Mouse (Mus musculus) kidney, postnatal 0 days (tissue): Measurements from ENCODE around the gene Olfr970. TPM values are rescaled to one million over a fixed set of nuclear protein-coding genes. Genes with fewer than 3 reads are reported as not detected.
"Not testable (repeated sequence)": the region's sequence is repeated elsewhere in the genome, so short reads cannot be mapped to it uniquely, and the experiment has no call there.

Source experiments
- ATAC-seq: fragments of 200-750 bp; cut with Nextera tagmentation; replicated peaks from 2 replicates; pipeline ENCODE4 v1.8.0; 2017; ENCODE audit warnings: low read depth, moderate number of reproducible peaks, moderate TSS enrichment, moderate library complexity; ENCODE audit not compliant: low FRiP score
- DNase-seq: peaks from one replicate; pipeline ENCODE4 v3.0.0-alpha.2; 2016; ENCODE audit warnings: low spot score
- H3K27ac ChIP-seq: fragments of 300-500 bp; sonication (generic); 2 replicates; pipeline ENCODE4 v1.5.1; 2014; ENCODE audit warnings: mild to moderate bottlenecking
- H3K27me3 ChIP-seq: fragments of 300-500 bp; sonication (generic); 2 replicates; pipeline ENCODE4 v1.6.1; 2014; ENCODE audit warnings: low read length, mixed read lengths; ENCODE audit not compliant: insufficient read depth
- H3K36me3 ChIP-seq: fragments of 300-500 bp; sonication (generic); 2 replicates; pipeline ENCODE4 v1.6.1; 2014; ENCODE audit warnings: low read length, mixed read lengths; ENCODE audit not compliant: insufficient read depth
- H3K4me1 ChIP-seq: fragments of 300-500 bp; sonication (generic); replicated peaks from 2 replicates; pipeline ENCODE4 v1.6.1; 2014; ENCODE audit warnings: antibody characterized with exemption, low read length, mixed read lengths; ENCODE audit not compliant: insufficient read depth
- H3K4me2 ChIP-seq: fragments of 300-500 bp; sonication (generic); 2 replicates; pipeline ENCODE4 v1.6.1; 2014; ENCODE audit warnings: mild to moderate bottlenecking, low read length, moderate library complexity, mixed read lengths
- H3K4me3 ChIP-seq: fragments of 300-500 bp; sonication (generic); replicated peaks from 2 replicates; pipeline ENCODE4 v1.5.1; 2014; ENCODE audit warnings: low read depth, low read length
- H3K9ac ChIP-seq: fragments of 300-500 bp; sonication (generic); 2 replicates; pipeline ENCODE4 v1.6.1; 2014; ENCODE audit warnings: low read depth, low read length
- H3K9me3 ChIP-seq: fragments of 300-500 bp; sonication (generic); replicated peaks from 2 replicates; pipeline ENCODE4 v1.6.1; 2016; ENCODE audit warnings: low read length, inconsistent platforms, mixed read lengths
- CTCF ChIP-seq: IDR thresholded peaks from 2 replicates; pipeline ENCODE4 v1.5.1; 2016; ENCODE audit warnings: antibody characterized with exemption, low read depth, mild to moderate bottlenecking, moderate library complexity
- WGBS: fragments of 180-500 bp; shearing (Covaris S2); extraction: QIAGEN DNeasy Blood & Tissue Kit; methylation state at CpG from one replicate; pipeline ENCODE4 v1.1.7; 2014; 5-methylcytosine and 5-hydroxymethylcytosine counted together
- polyA plus RNA-seq: library from polyadenylated mRNA; unstranded; fragments of >200 nt; fragmentation: Nextera tagmentation; extraction: Ambion mirVana; gene quantifications from 2 replicates; pipeline ENCODE4 v1.2.1, GENCODE M21; 2015

Olfr970 gene
- polyA plus RNA-seq, result not detected in 2 replicates

- no peak for TF ChIP-seq CTCF
- DNase-seq (no peak), ATAC-seq (no peak)
- Histone ChIP-seq H3K36me3 (no peaks in the 10 kb centered on the region), H3K9ac (no peak within 1 kb of the TSS), H3K4me2 (no peak within 1 kb of the TSS), H3K27ac (no peak within 1 kb of the TSS), H3K9me3 (no peaks in the 10 kb centered on the region), H3K4me3 (no peak within 1 kb of the TSS), H3K4me1 (no peaks in the 10 kb centered on the region), H3K27me3 (no peaks in the 10 kb centered on the region)
- 73% methylated on average over 4 of the region's 4 CpGs for WGBS
Measured at GRCm38 (mm10) chr9:39808560-39808959, at the start of gene Olfr970. Gene Olfr970 (plus strand): TSS chr9:39808860.

DNA sequence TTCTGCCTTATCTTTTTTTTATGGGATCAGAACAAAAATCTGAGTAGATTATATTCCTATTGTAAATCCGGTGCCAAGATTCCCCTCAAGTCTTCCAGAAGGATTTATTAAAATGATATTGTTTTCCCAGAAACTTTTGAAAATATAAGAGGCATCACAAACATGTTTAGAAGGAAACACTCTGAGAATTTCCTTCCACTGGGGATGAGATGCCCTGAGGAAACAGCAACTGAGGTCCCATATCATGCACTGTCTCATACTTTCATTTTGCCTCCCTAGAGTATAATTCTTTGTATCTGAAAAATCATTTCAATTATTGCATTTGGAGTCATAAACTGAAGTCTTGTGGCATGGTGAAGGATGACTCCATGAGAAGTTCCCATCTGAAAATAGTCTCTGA is 25.5 kb upstream of the Olfr970 start, which contains the start of gene Olfr968:
Gene Olfr968 (minus strand): TSS at position 101 of the 400 bp plus-strand sequence.
- DNase-seq, result no peak
- Histone ChIP-seq H3K27ac (no peak within 1 kb of the TSS), H3K4me2 (no peak within 1 kb of the TSS), H3K4me3 (no peak within 1 kb of the TSS), H3K9ac (no peak within 1 kb of the TSS), H3K27me3 (no peaks in the 10 kb centered on the region), H3K4me1 (no peaks in the 10 kb centered on the region), H3K9me3 (no peaks in the 10 kb centered on the region), H3K36me3 (no peaks in the 10 kb centered on the region)
- no peak for TF ChIP-seq CTCF
- ATAC-seq, result no peak
- 72% methylated on average over 1 of the region's 1 CpGs for WGBS

- Histone ChIP-seq H3K4me2 (no peak within 1 kb of the TSS), H3K9me3 (no peaks in the 10 kb centered on the region), H3K4me1 (no peaks in the 10 kb centered on the region), H3K9ac (no peak within 1 kb of the TSS), H3K36me3 (no peaks in the 10 kb centered on the region), H3K27ac (no peak within 1 kb of the TSS), H3K27me3 (no peaks in the 10 kb centered on the region), H3K4me3 (no peak within 1 kb of the TSS)
- no peak for TF ChIP-seq CTCF
- WGBS, result 59% methylated on average over 2 of the region's 2 CpGs
- DNase-seq, result no peak
- no peak for ATAC-seq
Measured at GRCm38 (mm10) chr9:39790558-39790957, 18.1 kb upstream of the Olfr970 start, which contains the start of gene Olfr969. Gene Olfr969 (plus strand): TSS chr9:39790945.

DNA sequence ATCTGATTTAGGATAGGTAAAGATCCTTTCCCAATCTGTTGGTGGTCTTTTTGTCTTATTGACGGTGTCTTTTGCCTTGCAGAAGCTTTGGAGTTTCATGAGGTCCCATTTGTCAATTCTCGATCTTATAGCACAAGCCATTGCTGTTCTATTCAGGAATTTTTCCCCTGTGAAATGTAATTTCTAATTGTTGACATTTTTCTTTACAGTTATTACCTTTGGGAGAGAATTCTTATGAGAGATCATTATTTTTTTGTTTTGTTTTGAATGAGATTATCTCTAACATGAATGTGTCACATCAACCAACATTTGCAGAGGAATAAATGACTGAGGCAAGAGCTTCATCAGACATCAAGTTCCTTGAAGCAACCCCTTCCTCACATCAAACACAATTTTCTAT is 27.9 kb downstream of the Olfr970 start, which contains the start of gene Olfr971:
Gene Olfr971 (plus strand): TSS at position 301 of the 400 bp plus-strand sequence.
- not testable (repeated sequence) for H3K4me1 ChIP-seq, H3K9me3 ChIP-seq, H3K9ac ChIP-seq, H3K36me3 ChIP-seq, H3K27ac ChIP-seq, H3K4me3 ChIP-seq, H3K4me2 ChIP-seq, DNase-seq, ATAC-seq, H3K27me3 ChIP-seq
- 83% methylated on average over 1 of the region's 2 CpGs for WGBS

DNA sequence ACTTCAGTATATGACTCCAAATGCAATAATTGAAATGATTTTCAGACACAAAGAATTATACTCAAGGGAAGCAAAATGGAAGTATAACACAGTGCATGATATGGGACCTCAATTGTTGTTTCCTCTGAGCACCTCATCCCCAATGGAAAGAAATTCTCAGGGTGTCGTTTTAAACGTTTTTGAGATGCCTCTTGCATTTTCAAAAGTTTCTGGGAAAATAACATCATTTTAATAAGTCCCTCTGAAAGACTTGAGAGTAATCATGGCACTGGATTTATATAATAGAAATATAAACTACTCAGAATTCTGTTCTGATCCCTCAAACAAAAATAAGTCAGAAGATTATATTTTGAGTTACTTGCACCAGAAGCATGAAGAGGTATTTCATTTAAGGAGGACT is 57.5 kb downstream of the Olfr970 start, which contains the start of gene Olfr972:
Gene Olfr972 (plus strand): TSS at position 301 of the 400 bp plus-strand sequence.
- WGBS, result 73% methylated on average over 2 of the region's 2 CpGs
- Histone ChIP-seq H3K9me3 (no peaks in the 10 kb centered on the region), H3K4me1 (no peaks in the 10 kb centered on the region), H3K9ac (no peak within 1 kb of the TSS), H3K4me2 (no peak within 1 kb of the TSS), H3K36me3 (no peaks in the 10 kb centered on the region), H3K27ac (no peak within 1 kb of the TSS), H3K27me3 (no peaks in the 10 kb centered on the region), H3K4me3 (no peak within 1 kb of the TSS)
- no peak for ATAC-seq
- DNase-seq, result no peak
- no peak for TF ChIP-seq CTCF

Other genes with a start within 250 kb of the Olfr970 start
- not detected in 2 replicates for gene Olfr959, start 233.3 kb upstream of the Olfr970 start, polyA plus RNA-seq
- gene AW551984, start 204.5 kb upstream of the Olfr970 start, polyA plus RNA-seq, result 9.1 and 10.2 TPM in 2 replicates
- gene Olfr148, start 198.2 kb upstream of the Olfr970 start, polyA plus RNA-seq, result not detected in 2 replicates
- gene Olfr960, start 187.5 kb upstream of the Olfr970 start, polyA plus RNA-seq, result not detected in 2 replicates
- gene Olfr961, start 163.8 kb upstream of the Olfr970 start, polyA plus RNA-seq, result not detected in 2 replicates
- not detected in 2 replicates for gene Olfr963, start 141.7 kb upstream of the Olfr970 start, polyA plus RNA-seq
- gene Olfr149, start 101.7 kb upstream of the Olfr970 start, polyA plus RNA-seq, result not detected in 2 replicates
- not detected in 2 replicates for gene Olfr965, start 97.5 kb upstream of the Olfr970 start, polyA plus RNA-seq
- not detected in 2 replicates for gene Olfr150, start 77.9 kb upstream of the Olfr970 start, polyA plus RNA-seq
- gene Olfr967, start 62.6 kb upstream of the Olfr970 start, polyA plus RNA-seq, result not detected in 2 replicates
- not detected in 2 replicates for gene Olfr968, start 25.6 kb upstream of the Olfr970 start, polyA plus RNA-seq
- gene Olfr969, start 17.9 kb upstream of the Olfr970 start, polyA plus RNA-seq, result not detected in 2 replicates
- gene Olfr971, start 28.0 kb downstream of the Olfr970 start, polyA plus RNA-seq, result not detected in 2 replicates
- not detected in 2 replicates for gene Olfr972, start 57.6 kb downstream of the Olfr970 start, polyA plus RNA-seq
- not detected in 2 replicates for gene Olfr229, start 98.5 kb downstream of the Olfr970 start, polyA plus RNA-seq
- not detected in 2 replicates for gene Olfr974, start 128.6 kb downstream of the Olfr970 start, polyA plus RNA-seq
- gene Olfr975, start 143.2 kb downstream of the Olfr970 start, polyA plus RNA-seq, result not detected in 2 replicates
- not detected in 2 replicates for gene Olfr976, start 152.3 kb downstream of the Olfr970 start, polyA plus RNA-seq
- gene Olfr978, start 183.3 kb downstream of the Olfr970 start, polyA plus RNA-seq, result not detected in 2 replicates
- not detected in 2 replicates for gene Olfr979, start 194.6 kb downstream of the Olfr970 start, polyA plus RNA-seq
- not detected in 2 replicates for gene Olfr980, start 200.7 kb downstream of the Olfr970 start, polyA plus RNA-seq
- gene Olfr981, start 212.6 kb downstream of the Olfr970 start, polyA plus RNA-seq, result not detected in 2 replicates